Mouse (Mus musculus) common myeloid progenitor, adult 5-6 weeks (primary cell): ENCODE results near the gene Gm6904. TPM values are rescaled to one million over a fixed set of nuclear protein-coding genes. Genes with fewer than 3 reads are reported as not detected.

Experiments
- total RNA-seq: library from RNA; stranded (forward); fragments of 200-1000, 187-1606 nt; gene quantifications from 2 replicates; pipeline ENCODE4 v1.2.3, GENCODE M21; 2017

Gene Gm6904
- total RNA-seq, 1 experiment from 2014 or later: 3.2 TPM

Other genes starting within 250 kb of the Gm6904 start
- gene 1700129C05Rik, start 117.3 kb downstream of the Gm6904 start, total RNA-seq: not detected in 2 replicates
- gene Gm5142, start 81.5 kb downstream of the Gm6904 start, total RNA-seq: not detected in 2 replicates
- 16.5 and 17.3 TPM in 2 replicates for gene Rcbtb1, start 59.0 kb downstream of the Gm6904 start, total RNA-seq
- 0.46 and 2.0 TPM in 2 replicates for gene Phf11a, start 37.3 kb upstream of the Gm6904 start, total RNA-seq
- 4.2 and 9.2 TPM in 2 replicates for gene Phf11b, start 81.1 kb upstream of the Gm6904 start, total RNA-seq
- gene Phf11d, start 105.3 kb upstream of the Gm6904 start, total RNA-seq: 1.5 TPM in 2 replicates
- 0.69 and 2.9 TPM in 2 replicates for gene Phf11c, start 135.2 kb upstream of the Gm6904 start, total RNA-seq
- gene Setdb2, start 180.7 kb upstream of the Gm6904 start, total RNA-seq: 32.4 and 49.0 TPM in 2 replicates
- gene Cab39l, start 180.8 kb upstream of the Gm6904 start, total RNA-seq: 27.5 and 30.2 TPM in 2 replicates